Mouse (Mus musculus) MEL-GATA-1-ER (cell line): ENCODE measurements around the gene Rftn1.

Source experiments
- DNase-seq: peaks from one replicate; pipeline ENCODE4 v3.0.0-alpha.2; 2012; ENCODE audit warnings: low read depth; ENCODE audit errors: extremely low read depth

Gene Rftn1

DNA sequence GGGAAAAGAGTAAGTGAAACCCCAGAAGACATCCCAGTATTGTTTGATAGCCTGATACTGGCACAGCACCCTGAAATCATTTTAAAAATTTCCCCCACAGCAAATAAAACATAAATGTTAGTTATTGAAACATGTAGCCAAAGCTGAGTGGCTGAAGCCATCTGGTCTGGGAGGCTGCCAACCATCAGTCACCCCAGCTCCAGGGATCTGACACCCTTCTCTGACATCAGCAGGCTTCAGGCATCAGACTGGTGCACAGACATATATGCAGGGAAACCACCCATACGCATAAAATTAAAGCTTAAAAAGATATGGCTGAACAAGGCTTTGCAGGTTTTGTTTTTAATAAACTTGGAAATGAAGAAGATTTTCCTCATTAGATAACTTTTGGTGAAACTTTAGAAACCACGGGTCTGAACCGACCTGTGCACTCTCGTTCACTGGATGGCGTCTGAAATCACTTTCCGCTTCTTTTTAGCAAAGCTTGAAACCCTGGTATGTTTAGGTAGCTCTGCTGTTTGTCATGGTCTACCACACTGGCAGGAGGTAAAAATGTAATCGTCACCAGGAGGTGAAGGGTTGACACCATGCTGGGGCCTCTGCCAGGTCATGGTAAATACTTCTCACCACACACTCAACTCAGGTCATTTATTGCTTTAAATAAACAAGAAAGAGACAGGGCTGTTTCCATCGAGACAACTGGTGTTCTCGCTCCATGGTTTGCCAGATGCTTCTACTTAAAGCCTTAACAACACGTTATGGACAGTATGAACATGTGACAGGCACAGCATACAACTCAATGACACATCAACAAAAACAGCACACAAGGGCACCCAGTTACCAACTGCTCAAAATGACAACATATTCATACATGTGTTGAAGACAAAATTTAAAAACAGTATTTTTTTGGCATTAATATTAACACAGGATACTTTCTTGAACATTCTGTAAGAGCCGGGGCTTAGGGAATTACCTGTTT, 197.6 kb downstream of the Rftn1 start:
- DNase-seq = no peak

DNA sequence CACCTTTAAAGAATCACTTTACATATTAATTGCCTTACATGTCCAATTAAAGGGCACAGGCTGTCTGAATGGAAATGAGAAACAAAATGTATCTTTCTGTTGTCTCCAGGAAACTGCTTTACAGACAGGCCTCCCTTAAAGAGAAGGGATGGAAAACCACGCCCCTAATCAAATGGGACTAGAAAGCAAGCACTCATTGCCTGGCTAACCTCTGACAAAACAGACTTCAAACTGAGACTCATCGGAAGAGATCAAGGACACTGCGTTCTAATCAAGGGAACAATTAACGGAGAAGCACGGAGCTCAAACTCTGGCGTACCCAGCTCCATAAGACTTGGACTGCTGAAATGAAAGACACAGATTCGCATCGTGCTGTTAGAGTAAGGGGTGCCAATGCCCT, 200.9 kb downstream of the Rftn1 start:
- DNase-seq = no peak

DNA sequence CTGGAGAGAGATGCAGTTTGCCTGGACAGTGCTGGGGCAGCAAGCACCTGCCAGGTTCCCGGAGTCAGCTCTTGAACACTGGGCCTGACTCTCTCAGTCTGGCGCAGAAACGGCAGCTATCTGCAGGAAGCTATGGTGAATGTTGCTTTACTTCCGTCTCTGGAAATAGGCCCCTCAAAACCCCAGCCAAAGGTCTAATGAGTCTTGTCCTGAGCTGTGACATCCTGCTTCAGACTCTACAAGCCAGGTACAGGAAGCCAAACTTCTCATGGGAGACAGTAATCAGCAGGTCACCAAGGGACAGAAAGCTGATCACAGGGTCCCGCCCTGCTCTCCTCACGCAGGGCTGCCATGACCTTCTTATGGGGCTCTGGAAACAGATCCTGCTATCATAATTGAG, 203.4 kb downstream of the Rftn1 start:
- no peak for DNase-seq

GRCm38 (mm10) chr17:49983478-49983877, 207.0 kb downstream of the Rftn1 start:
- DNase-seq = no peak

DNA sequence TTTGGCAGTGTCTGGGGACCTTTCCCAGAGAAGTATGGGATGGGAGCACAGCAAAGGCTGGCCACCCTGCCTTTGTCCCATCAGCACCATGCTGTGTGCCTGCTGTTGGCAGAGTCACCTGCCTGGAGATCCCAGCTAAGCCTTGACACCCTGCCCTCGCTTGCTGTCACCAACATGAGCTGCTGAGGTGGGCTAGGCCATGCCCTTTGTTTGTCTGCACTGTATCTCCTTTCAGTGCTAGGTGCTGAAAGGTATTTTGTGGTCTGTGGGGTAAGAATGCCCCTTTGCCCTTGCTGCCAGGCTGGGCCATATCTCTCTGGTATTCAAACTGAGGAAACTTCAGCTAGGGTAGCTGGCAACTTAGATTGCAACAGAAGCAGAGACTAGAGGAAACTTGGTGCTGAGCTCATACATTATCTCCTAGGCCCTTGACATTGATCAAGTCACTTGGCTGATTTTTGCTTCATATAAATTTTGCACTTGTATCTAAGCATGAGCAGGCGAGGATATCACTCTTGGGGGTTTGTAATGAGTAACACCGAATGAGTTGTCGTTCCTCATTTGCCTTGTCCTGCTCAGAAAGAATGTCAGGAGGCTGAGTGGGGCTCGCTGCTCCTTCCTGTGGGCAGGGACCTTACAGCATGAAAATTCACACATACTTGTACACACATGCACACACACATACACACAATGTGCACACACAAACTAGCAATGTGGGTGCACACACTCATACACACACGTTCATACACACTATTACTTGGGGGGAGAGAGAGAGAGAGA, 207.7 kb downstream of the Rftn1 start:
- DNase-seq = no peak

- DNase-seq = no peak
Measured at GRCm38 (mm10) chr17:49981591-49981990, 208.9 kb downstream of the Rftn1 start.

DNA sequence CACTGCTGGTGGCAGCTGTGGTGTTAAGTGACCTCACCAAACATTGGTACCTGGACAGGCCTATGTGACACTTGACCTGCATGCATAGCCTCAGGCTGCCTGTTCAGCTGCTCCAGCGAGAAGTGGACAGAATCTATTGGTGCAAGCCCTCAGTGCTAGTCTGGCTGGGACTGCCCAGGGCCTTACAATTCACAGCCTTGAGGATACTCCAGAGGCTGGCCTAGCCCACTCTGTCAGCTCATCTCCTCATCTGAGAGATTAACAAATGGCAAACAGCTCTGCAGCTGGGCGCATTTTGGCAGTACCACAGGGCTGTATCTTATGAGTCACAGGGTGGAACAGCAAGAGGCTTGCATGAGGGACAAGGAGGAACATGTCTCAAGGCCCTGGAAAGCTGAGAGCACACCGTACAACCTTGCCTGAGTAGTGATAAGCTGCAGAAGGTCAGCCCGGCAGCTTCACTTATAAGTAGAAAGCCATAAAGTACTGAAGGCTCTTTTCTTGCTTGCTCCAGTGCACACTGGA, 210.7 kb downstream of the Rftn1 start:
- DNase-seq = no peak

- no peak for DNase-seq
Measured at GRCm38 (mm10) chr17:49977424-49977790, 213.1 kb downstream of the Rftn1 start.

- DNase-seq = no peak
Measured at GRCm38 (mm10) chr17:49976678-49977423, 213.6 kb downstream of the Rftn1 start.

DNA sequence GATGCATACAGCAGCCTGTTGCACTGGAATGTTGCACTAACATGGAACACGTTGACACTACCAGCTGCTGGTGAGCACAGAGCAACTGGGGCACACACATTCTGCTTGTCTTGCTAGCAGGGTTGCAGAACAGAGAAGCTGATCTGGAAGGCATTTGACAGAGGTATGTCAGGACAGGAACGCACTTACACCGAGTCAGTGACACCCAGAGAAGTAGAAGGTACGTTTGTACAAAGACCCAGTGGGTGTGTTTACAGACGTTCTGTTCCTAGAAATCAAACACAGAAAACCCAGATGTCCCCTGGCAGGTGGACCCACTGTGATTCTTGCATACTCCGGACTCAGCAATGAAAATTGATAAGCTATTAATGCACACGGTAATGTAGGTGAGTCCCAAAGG, 215.0 kb downstream of the Rftn1 start:
- DNase-seq = no peak

- DNase-seq = no peak
Measured at GRCm38 (mm10) chr17:49974996-49975395, 215.5 kb downstream of the Rftn1 start.

GRCm38 (mm10) chr17:49972164-49972563, 218.3 kb downstream of the Rftn1 start:
- DNase-seq = no peak

- DNase-seq = no peak
Measured at GRCm38 (mm10) chr17:49971057-49971456, 219.4 kb downstream of the Rftn1 start.

- peak; percentile 71 for DNase-seq
Measured at GRCm38 (mm10) chr17:49968467-49969207, 221.8 kb downstream of the Rftn1 start.

DNA sequence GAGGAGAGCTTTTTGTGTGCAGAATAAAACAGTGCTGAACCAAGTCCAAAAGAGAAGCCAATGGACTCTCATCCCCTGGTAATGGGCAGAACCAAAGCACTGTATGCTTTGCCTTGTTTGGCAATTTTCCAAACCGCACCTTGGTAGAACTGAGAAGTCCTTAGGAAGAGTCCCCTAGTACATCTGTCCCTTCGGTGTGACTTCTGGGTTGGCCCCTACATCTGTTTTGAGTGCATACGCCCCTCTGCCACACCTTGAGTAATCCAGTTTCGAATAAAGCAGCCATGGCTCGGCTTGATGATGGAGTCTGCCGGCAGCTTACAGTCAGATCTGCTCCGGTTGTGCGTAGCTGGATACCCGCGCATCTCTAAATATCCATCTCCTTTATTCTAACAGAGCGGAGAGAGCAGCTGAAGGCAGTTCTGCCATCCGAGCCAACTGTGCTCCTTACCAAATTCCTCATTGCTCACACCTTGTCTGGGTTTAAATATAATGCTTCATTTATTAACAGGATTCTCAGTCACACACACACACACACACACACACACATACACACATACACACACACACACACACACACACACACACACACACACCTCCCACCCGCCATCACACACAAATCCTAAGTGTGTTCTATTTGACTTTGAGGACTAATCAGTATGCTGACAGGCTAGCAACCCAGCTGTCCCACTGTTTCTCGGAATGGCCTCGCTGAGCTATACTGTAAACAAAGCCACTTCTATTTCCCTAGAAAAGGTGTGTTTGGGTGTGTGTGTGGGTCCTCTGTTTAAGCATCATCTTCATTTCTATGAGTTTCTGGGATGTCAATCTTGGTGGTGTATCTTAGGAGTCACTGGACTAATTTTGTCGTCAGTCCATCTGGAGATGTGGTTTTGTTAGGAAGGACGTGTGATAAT, 224.4 kb downstream of the Rftn1 start:
- DNase-seq = no peak

GRCm38 (mm10) chr17:49965035-49965434, 225.4 kb downstream of the Rftn1 start:
- DNase-seq = no peak

DNA sequence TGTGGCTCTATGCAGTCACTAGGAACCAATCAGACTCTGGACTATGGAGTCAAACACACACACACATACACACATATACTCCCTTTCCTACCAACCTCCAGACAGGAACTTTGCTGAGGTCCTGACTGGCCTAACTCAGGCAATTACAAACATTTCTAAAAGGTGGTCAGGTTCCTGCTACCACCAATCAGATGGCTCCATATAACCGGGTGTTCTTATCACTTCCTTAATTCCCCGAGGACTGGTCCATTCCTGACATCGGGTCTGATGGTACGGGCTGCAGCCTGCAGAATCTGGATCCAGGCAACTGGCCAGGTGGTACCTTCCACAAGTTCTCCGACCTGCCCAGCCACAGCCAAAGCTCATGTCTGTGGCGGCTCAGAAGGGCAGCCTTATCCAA, 226.0 kb downstream of the Rftn1 start:
- DNase-seq = no peak

- no peak for DNase-seq
Measured at GRCm38 (mm10) chr17:49959021-49959420, 231.5 kb downstream of the Rftn1 start.

DNA sequence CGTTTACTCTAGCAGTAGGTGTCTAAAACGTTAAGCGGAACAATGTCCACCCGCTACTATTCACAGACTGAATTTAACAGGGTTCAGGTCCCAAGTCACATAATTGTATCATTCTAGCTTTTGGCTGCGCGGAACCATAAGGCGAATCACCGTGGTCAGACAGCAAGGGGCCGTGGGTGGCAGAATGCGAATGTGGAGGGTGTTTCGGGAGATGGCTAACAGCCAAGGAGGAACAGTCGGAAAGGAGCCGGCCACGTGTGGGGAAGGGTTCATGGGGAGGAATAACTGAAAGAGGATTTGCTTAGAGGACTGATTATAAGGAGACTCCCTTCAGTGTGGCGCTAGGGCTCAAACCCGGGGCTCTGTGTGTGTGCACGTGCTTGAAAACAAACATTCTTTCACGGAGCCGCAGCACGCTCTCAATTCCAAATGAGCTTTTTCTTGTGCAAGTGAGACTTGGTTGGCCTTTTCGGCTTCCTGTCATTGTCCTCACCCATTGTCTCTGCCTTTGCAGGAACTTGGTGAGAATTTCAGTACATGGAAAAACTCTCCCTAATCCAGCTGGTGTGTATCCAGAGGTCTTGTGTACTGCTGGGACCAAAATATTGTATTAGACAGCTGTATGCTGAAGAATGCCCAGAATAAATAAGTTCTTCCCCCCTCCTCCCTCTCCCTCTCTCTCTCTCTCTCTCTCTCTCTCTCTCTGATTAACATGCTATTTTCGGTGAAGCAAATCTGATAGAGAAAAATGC, 238.4 kb downstream of the Rftn1 start:
- no peak for DNase-seq
